Mouse (Mus musculus): ENCODE measurements around the gene Olfr130. TPM values are rescaled to one million over a fixed set of nuclear protein-coding genes. Genes with fewer than 3 reads are reported as not detected.

Gene Olfr130
- polyA plus RNA-seq (2012; rRNA removed) (not detected in 2 replicates), polyA plus RNA-seq (2014; fragmentation: Nextera tagmentation; extraction: Ambion mirVana) (not detected in 2 replicates)

DNA sequence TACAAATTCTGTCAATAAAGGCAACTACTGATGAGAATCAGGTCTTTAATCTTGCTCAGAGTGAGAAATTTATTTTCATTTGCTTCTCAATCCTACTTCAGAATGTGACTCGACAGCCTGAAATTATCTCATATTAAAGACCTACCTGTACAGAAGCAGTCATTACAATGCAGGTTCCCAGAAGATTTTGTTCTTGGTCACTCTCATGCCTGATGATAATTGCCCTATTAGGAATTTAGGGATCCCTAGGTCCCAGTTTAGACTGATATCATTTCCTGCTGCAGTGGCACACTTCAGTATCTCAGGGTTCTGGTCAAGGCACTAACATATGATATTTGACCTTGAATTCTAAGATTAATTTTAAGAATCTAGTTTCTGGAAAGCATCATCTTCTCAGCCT, at the start of gene Olfr130:
TSS of gene Olfr130 (plus strand) at position 301 of the 400 bp plus-strand sequence.
- Histone ChIP-seq H3K27ac (replicated peaks; ENCODE audit: low read depth, low read length) (no peak within 1 kb of the TSS), H3K4me3 (replicated peaks; ENCODE audit: low read length) (no peak within 1 kb of the TSS), H3K9me3 (ENCODE audit: control insufficient read depth, low read length) (no peaks in the 10 kb centered on the region), H3K4me2 (replicated peaks; ENCODE audit: low read depth, low read length, severe bottlenecking) (no peak within 1 kb of the TSS), H3K4me1 (ENCODE audit: control insufficient read depth, insufficient read depth, low read length) (no peaks in the 10 kb centered on the region), H3K27me3 (ENCODE audit: control insufficient read depth, insufficient read depth, low read length) (no peaks in the 10 kb centered on the region), H3K36me3 (ENCODE audit: control insufficient read depth, insufficient read depth, low read length) (no peaks in the 10 kb centered on the region), H3K9ac (ENCODE audit: low read depth, low read length, severe bottlenecking) (no peak within 1 kb of the TSS)
- 83% methylated on average over 1 of the region's 1 CpGs for WGBS
- ATAC-seq (ENCODE audit: low FRiP score, low read depth) (no peak), DNase-seq (ENCODE audit: low spot score) (no peak)
- TF ChIP-seq POLR2A (IDR thresholded peaks at IDR 0.05; ENCODE audit: borderline replicate concordance, extremely low read depth, insufficient read depth, insufficient read length), result no peak

- Histone ChIP-seq H3K36me3 (ENCODE audit: control insufficient read depth, insufficient read depth, low read length) (no peaks in the 10 kb centered on the region), H3K9me3 (ENCODE audit: control insufficient read depth, low read length) (no peaks in the 10 kb centered on the region), H3K4me2 (replicated peaks; ENCODE audit: low read depth, low read length, severe bottlenecking) (no peak overlapping the region), H3K4me1 (ENCODE audit: control insufficient read depth, insufficient read depth, low read length) (no peaks in the 10 kb centered on the region), H3K4me3 (replicated peaks; ENCODE audit: low read length) (no peak overlapping the region), H3K9ac (ENCODE audit: low read depth, low read length, severe bottlenecking) (no peak overlapping the region), H3K27me3 (ENCODE audit: control insufficient read depth, insufficient read depth, low read length) (no peaks in the 10 kb centered on the region), H3K27ac (replicated peaks; ENCODE audit: low read depth, low read length) (no peak overlapping the region)
- no peak for TF ChIP-seq POLR2A (IDR thresholded peaks at IDR 0.05; ENCODE audit: borderline replicate concordance, extremely low read depth, insufficient read depth, insufficient read length)
- no peak for DNase-seq (ENCODE audit: low spot score)
- no peak for ATAC-seq (ENCODE audit: low FRiP score, low read depth)
- 72% methylated on average over 2 of the region's 2 CpGs for WGBS
Observed at GRCm38 (mm10) chr17:38016341-38016740, 47.4 kb upstream of the Olfr130 start.

DNA sequence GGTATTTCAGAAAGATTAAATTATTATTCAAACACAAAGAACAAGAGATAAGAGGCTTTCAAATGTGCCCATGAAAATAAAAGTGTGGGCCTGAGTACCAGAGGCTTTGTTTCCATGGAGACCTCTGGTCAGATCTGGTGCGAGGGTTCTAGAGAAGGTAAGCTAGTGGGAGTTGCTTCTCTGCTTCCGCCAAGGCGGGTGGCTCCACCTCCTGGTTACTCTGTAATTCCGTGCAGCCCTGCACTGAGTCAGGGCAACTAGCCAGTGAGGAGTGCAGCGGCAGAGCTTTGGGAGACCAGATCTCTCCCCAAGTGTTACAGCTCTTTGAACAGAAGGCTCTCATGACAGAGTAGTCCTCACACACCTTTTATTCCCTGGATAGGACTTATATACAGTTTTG, 37.4 kb upstream of the Olfr130 start:
- no peak overlapping the region for H3K9ac ChIP-seq (ENCODE audit: low read depth, low read length, severe bottlenecking)
- DNase-seq (ENCODE audit: low spot score) (no peak), ATAC-seq (ENCODE audit: low FRiP score, low read depth) (no peak)
- H3K4me3 ChIP-seq (replicated peaks; ENCODE audit: low read length), result no peak overlapping the region
- no peak for TF ChIP-seq POLR2A (IDR thresholded peaks at IDR 0.05; ENCODE audit: borderline replicate concordance, extremely low read depth, insufficient read depth, insufficient read length)
- H3K36me3 ChIP-seq (ENCODE audit: control insufficient read depth, insufficient read depth, low read length), result no peaks in the 10 kb centered on the region
- no peaks in the 10 kb centered on the region for H3K9me3 ChIP-seq (ENCODE audit: control insufficient read depth, low read length)
- no peak overlapping the region for H3K27ac ChIP-seq (replicated peaks; ENCODE audit: low read depth, low read length)
- WGBS, result 23% methylated on average over 5 of the region's 5 CpGs
- H3K4me2 ChIP-seq (replicated peaks; ENCODE audit: low read depth, low read length, severe bottlenecking), result no peak overlapping the region
- no peaks in the 10 kb centered on the region for H3K4me1 ChIP-seq (ENCODE audit: control insufficient read depth, insufficient read depth, low read length)
- H3K27me3 ChIP-seq (ENCODE audit: control insufficient read depth, insufficient read depth, low read length), result no peaks in the 10 kb centered on the region

GRCm38 (mm10) chr17:38059979-38060378, 3.7 kb upstream of the Olfr130 start, which contains the start of gene Olfr129:
Gene Olfr129, minus strand, starts transcription at chr17:38060079.
- Histone ChIP-seq H3K4me3 (replicated peaks; ENCODE audit: low read length) (no peak within 1 kb of the TSS), H3K4me1 (ENCODE audit: control insufficient read depth, insufficient read depth, low read length) (no peaks in the 10 kb centered on the region), H3K36me3 (ENCODE audit: control insufficient read depth, insufficient read depth, low read length) (no peaks in the 10 kb centered on the region), H3K4me2 (replicated peaks; ENCODE audit: low read depth, low read length, severe bottlenecking) (no peak within 1 kb of the TSS), H3K27me3 (ENCODE audit: control insufficient read depth, insufficient read depth, low read length) (no peaks in the 10 kb centered on the region), H3K9me3 (ENCODE audit: control insufficient read depth, low read length) (no peaks in the 10 kb centered on the region), H3K9ac (ENCODE audit: low read depth, low read length, severe bottlenecking) (no peak within 1 kb of the TSS), H3K27ac (replicated peaks; ENCODE audit: low read depth, low read length) (no peak within 1 kb of the TSS)
- WGBS, result 60% methylated on average over 1 of the region's 1 CpGs
- ATAC-seq (ENCODE audit: low FRiP score, low read depth), result no peak
- no peak for DNase-seq (ENCODE audit: low spot score)
- TF ChIP-seq POLR2A (IDR thresholded peaks at IDR 0.05; ENCODE audit: borderline replicate concordance, extremely low read depth, insufficient read depth, insufficient read length), result no peak

DNA sequence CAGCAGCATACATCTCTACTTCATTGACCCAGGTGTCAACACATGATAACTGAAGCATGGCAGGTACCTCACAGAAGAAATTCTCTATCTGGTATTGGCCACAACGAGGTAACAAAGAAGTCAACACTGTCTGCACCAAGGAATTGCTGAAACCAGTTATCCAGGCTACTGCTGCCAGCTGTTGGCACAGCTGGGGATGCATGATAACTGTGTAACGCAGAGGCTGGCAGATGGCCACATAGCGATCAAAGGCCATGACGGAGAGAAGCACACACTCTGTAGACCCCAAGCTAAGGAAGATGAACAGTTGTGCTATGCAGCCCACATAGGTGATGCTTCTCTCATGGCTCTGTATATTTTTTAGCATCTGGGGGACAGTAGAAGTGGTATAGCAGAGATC, 18.6 kb downstream of the Olfr130 start:
- no peak for TF ChIP-seq POLR2A (IDR thresholded peaks at IDR 0.05; ENCODE audit: borderline replicate concordance, extremely low read depth, insufficient read depth, insufficient read length)
- Histone ChIP-seq H3K4me2 (replicated peaks; ENCODE audit: low read depth, low read length, severe bottlenecking) (no peak overlapping the region), H3K27me3 (ENCODE audit: control insufficient read depth, insufficient read depth, low read length) (no peaks in the 10 kb centered on the region), H3K27ac (replicated peaks; ENCODE audit: low read depth, low read length) (no peak overlapping the region), H3K9me3 (ENCODE audit: control insufficient read depth, low read length) (no peaks in the 10 kb centered on the region), H3K36me3 (ENCODE audit: control insufficient read depth, insufficient read depth, low read length) (no peaks in the 10 kb centered on the region), H3K9ac (ENCODE audit: low read depth, low read length, severe bottlenecking) (no peak overlapping the region), H3K4me1 (ENCODE audit: control insufficient read depth, insufficient read depth, low read length) (no peaks in the 10 kb centered on the region), H3K4me3 (replicated peaks; ENCODE audit: low read length) (no peak overlapping the region)
- WGBS, result 91% methylated on average over 4 of the region's 4 CpGs
- no peak for ATAC-seq (ENCODE audit: low FRiP score, low read depth)
- no peak for DNase-seq (ENCODE audit: low spot score)

- Histone ChIP-seq H3K27me3 (ENCODE audit: control insufficient read depth, insufficient read depth, low read length) (no peaks in the 10 kb centered on the region), H3K27ac (replicated peaks; ENCODE audit: low read depth, low read length) (no peak within 1 kb of the TSS), H3K4me1 (ENCODE audit: control insufficient read depth, insufficient read depth, low read length) (no peaks in the 10 kb centered on the region), H3K9ac (ENCODE audit: low read depth, low read length, severe bottlenecking) (no peak within 1 kb of the TSS), H3K4me3 (replicated peaks; ENCODE audit: low read length) (no peak within 1 kb of the TSS), H3K9me3 (ENCODE audit: control insufficient read depth, low read length) (no peaks in the 10 kb centered on the region), H3K36me3 (ENCODE audit: control insufficient read depth, insufficient read depth, low read length) (no peaks in the 10 kb centered on the region), H3K4me2 (replicated peaks; ENCODE audit: low read depth, low read length, severe bottlenecking) (no peak within 1 kb of the TSS)
- TF ChIP-seq POLR2A (IDR thresholded peaks at IDR 0.05; ENCODE audit: borderline replicate concordance, extremely low read depth, insufficient read depth, insufficient read length), result no peak
- no peak for ATAC-seq (ENCODE audit: low FRiP score, low read depth)
- DNase-seq (ENCODE audit: low spot score), result no peak
Observed at GRCm38 (mm10) chr17:38088593-38088992, 24.9 kb downstream of the Olfr130 start, which contains the start of gene Olfr131. Gene Olfr131, minus strand, starts transcription at chr17:38088693.

Other genes with a start within 250 kb of the Olfr130 start
- gene Olfr125, start 231.0 kb upstream of the Olfr130 start, polyA plus RNA-seq (2012; rRNA removed), result not detected in 2 replicates
- gene Olfr125, start 231.0 kb upstream of the Olfr130 start, polyA plus RNA-seq (2014; fragmentation: Nextera tagmentation; extraction: Ambion mirVana), result not detected in 2 replicates
- not detected in 2 replicates for gene Olfr126, start 216.4 kb upstream of the Olfr130 start, polyA plus RNA-seq (2012; rRNA removed)
- gene Olfr126, start 216.4 kb upstream of the Olfr130 start, polyA plus RNA-seq (2014; fragmentation: Nextera tagmentation; extraction: Ambion mirVana), result not detected in 2 replicates
- gene Olfr127, start 163.5 kb upstream of the Olfr130 start, polyA plus RNA-seq (2012; rRNA removed), result not detected in 2 replicates
- not detected in 2 replicates for gene Olfr127, start 163.5 kb upstream of the Olfr130 start, polyA plus RNA-seq (2014; fragmentation: Nextera tagmentation; extraction: Ambion mirVana)
- gene Olfr128, start 143.4 kb upstream of the Olfr130 start, polyA plus RNA-seq (2012; rRNA removed), result not detected in 2 replicates
- not detected in 2 replicates for gene Olfr128, start 143.4 kb upstream of the Olfr130 start, polyA plus RNA-seq (2014; fragmentation: Nextera tagmentation; extraction: Ambion mirVana)
- not detected in 2 replicates for gene Olfr761, start 110.8 kb upstream of the Olfr130 start, polyA plus RNA-seq (2012; rRNA removed)
- gene Olfr761, start 110.8 kb upstream of the Olfr130 start, polyA plus RNA-seq (2014; fragmentation: Nextera tagmentation; extraction: Ambion mirVana), result not detected in 2 replicates
- not detected in 2 replicates for gene Olfr129, start 3.8 kb upstream of the Olfr130 start, polyA plus RNA-seq (2012; rRNA removed)
- not detected in 2 replicates for gene Olfr129, start 3.8 kb upstream of the Olfr130 start, polyA plus RNA-seq (2014; fragmentation: Nextera tagmentation; extraction: Ambion mirVana)
- not detected in 2 replicates for gene Olfr131, start 24.8 kb downstream of the Olfr130 start, polyA plus RNA-seq (2012; rRNA removed)
- gene Olfr131, start 24.8 kb downstream of the Olfr130 start, polyA plus RNA-seq (2014; fragmentation: Nextera tagmentation; extraction: Ambion mirVana), result not detected in 2 replicates
- not detected in 2 replicates for gene Olfr132, start 70.6 kb downstream of the Olfr130 start, polyA plus RNA-seq (2012; rRNA removed)
- not detected in 2 replicates for gene Olfr132, start 70.6 kb downstream of the Olfr130 start, polyA plus RNA-seq (2014; fragmentation: Nextera tagmentation; extraction: Ambion mirVana)
- not detected in 2 replicates for gene Olfr133, start 81.4 kb downstream of the Olfr130 start, polyA plus RNA-seq (2012; rRNA removed)
- gene Olfr133, start 81.4 kb downstream of the Olfr130 start, polyA plus RNA-seq (2014; fragmentation: Nextera tagmentation; extraction: Ambion mirVana), result not detected in 2 replicates
- not detected in 2 replicates for gene Olfr134, start 107.5 kb downstream of the Olfr130 start, polyA plus RNA-seq (2012; rRNA removed)
- gene Olfr134, start 107.5 kb downstream of the Olfr130 start, polyA plus RNA-seq (2014; fragmentation: Nextera tagmentation; extraction: Ambion mirVana), result not detected in 2 replicates
- gene Olfr135, start 140.4 kb downstream of the Olfr130 start, polyA plus RNA-seq (2012; rRNA removed), result not detected in 2 replicates
- gene Olfr135, start 140.4 kb downstream of the Olfr130 start, polyA plus RNA-seq (2014; fragmentation: Nextera tagmentation; extraction: Ambion mirVana), result not detected in 2 replicates
- not detected in 2 replicates for gene Olfr138, start 197.1 kb downstream of the Olfr130 start, polyA plus RNA-seq (2012; rRNA removed)
- not detected in 2 replicates for gene Olfr138, start 197.1 kb downstream of the Olfr130 start, polyA plus RNA-seq (2014; fragmentation: Nextera tagmentation; extraction: Ambion mirVana)
- gene Olfr137, start 243.6 kb downstream of the Olfr130 start, polyA plus RNA-seq (2012; rRNA removed), result not detected in 2 replicates
- not detected in 2 replicates for gene Olfr137, start 243.6 kb downstream of the Olfr130 start, polyA plus RNA-seq (2014; fragmentation: Nextera tagmentation; extraction: Ambion mirVana)

Data from limb, embryonic 14.5 days (tissue).